Mouse (Mus musculus): Measurements from ENCODE around the gene Gm1604a. TPM values are rescaled to one million over a fixed set of nuclear protein-coding genes. Genes with fewer than 3 reads are reported as not detected.
"Not testable (repeated sequence)": the region's sequence is repeated elsewhere in the genome, so short reads cannot be mapped to it uniquely, and the experiment has no call there.

Gene Gm1604a
- total RNA-seq, 2 experiments from 2014 or later = 0.48 to 0.55 TPM

DNA sequence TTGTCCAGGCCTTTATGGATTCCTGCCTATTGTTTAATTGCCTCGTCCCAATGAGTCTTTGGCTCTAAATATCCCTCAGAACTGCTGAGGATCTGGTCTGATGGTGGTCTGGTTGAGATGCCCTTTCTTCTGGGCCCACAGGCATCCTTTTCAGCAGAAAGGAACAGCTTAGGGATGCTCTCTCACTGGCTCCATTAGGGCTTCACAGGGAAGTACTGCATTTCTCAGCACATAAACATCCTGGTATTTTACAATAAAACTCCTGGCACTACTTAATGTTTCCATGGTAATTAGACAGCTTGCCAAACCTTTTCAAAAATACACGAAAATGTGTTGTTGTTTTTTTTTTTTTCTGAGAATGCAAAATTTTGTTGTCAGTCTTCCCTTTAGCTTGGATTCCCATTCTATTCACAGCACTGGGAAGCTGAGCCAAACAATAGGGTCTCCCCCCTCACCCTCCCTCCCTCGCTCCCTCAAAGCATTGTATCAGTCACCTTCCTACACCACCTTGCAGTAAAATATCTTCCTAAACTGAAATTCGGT is 43.7 kb downstream of the Gm1604a start:
- peak in 1 of 2 experiments; percentile 70 for DNase-seq (ENCODE audit: low spot score in 2 of 2)

DNA sequence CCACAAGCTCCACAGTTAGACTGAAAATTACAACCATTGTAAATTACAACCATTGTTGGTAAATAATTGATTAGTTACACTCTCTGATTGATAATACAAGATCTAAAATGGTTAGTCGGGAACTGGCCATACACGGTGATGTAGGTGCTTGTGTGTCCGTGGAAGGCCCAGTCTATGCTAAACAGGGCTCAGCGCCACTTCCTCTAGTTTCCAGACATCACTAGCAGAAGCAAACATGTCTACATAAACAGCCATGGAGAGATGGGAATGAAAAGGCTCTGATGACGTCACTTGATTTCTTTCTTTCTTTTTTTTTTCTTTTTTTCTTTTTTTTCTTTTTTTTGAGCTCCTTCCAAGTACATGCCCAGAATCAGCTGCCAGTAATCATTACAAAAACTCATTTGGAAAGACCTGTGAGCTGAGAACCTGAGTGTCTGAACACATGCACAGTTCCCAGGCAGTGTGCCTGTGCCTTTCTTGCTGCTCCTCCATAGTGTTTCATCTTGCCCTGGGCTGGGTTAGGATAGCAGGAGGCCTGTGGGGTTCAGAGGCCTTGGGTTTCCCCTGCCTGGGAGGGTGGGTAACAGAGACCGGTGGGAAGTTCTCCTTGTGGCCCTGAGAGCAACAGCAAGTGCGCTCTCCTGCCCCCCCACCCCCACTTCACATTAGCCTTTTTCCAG is 44.3 kb downstream of the Gm1604a start:
- DNase-seq (ENCODE audit: low spot score in 2 of 2) = not testable (repeated sequence)

DNA sequence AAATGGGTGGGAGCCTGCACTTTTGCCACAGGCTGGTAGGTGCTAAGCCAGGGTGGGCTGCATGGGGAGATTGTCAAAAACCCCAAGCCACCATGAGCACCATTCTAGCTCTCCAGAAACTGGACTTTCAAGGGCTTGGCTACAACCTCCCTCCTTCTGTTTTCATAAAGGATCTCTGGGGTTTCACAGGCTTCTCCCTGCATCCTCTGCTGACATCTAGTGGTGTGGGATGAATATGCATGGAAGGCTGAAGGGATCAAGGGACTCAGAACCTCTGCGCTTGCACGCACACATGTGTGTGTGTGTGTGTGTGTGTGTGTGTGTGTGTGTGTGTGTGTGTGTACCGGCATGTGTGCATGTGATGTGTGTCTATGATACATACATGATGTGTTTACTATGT is 49.1 kb downstream of the Gm1604a start:
- peak; percentile 23 to 36 for DNase-seq (ENCODE audit: low spot score in 2 of 2)

DNA sequence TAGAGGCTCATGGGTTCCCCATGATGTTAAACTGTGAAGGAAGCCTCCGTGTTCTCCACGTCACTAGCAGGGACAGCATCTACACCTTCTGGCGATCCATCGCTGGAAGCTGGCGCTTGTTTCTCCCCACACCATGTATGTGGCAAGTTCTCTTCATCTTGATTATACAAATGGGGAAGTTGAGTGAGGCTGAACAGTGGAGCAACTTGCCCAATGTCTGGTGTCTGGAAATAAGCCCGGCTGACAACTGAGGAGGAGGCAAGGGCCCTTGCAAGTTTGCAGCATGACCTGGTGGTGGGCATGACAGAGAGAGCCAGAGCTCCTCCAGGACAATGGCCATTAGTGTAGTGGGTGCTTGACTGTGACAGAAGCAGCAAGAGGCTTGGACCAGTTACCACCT is 50.2 kb downstream of the Gm1604a start:
- DNase-seq (ENCODE audit: low spot score in 2 of 2) = not testable (repeated sequence)

DNA sequence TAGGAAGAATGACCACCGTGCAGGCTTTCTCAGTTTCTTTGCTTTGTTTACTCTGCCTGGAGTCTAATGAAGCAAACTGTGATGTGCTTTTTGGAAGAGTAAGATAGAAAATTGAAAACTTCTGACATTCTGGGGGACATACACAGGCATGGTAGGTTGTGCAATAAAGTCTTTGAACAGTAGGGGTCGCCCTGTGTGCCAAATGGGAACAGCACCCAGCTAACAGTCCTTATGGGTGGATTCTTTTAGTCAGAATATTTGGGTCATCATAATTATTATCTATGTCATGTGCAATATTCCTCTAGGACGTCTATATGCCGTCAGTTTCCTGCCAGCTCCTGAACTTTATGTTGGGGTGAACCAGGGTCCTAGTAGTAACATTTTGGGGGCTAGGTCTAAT is 54.2 kb downstream of the Gm1604a start:
- DNase-seq (ENCODE audit: low spot score in 2 of 2) = peak; percentile 51 to 74

DNA sequence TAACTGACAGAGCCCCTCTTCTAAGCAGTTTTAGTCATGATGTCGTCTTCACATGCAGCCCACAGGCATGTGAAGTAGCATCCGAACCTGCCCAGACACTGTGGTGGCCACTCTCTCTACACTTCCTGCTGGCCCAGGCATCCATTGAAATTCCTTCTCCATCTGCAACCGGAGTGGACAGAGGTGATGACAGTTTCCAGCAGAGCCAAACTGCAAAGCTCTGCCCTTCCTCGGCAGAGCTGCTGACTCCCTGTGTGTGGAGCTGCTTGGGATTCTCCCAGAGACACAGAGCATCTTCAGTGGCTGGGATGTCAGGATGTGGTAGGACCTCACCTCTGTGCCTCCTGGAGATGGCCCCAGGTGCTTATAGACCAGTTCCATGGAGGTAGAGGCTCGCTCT is 59.2 kb downstream of the Gm1604a start:
- not testable (repeated sequence) for DNase-seq (ENCODE audit: low spot score in 2 of 2)

DNA sequence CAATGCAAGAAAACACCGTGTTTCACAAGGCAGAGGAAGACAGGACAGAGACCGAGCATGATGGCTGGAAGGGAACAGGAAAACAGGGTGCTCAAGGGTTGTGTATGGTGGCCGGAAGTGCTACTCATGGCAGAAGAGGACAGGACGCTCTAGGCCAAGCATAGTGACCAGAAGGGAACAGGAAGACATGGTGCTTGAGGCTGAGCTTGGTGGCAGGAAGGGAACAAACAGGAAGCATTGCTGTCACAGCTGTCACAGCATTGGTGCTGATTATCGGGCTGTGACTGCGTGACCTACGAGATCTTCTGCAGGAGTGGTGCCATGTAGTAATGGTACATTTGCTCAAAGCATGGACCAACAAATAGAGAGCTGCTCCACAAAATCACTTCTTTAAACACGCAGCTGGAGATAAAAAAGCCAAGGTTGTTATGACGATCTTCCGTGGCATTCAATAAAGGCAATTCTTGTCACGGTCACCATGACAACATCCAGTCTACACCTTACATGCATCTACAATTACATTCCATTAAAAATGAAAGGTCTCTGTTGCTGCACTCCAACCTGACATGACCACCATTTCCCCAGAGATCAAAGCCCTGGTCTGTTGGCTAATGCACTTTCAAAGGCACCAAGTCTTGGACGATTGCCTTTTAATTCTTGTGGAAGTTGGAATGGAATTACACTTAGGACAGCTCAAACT is 60.3 kb downstream of the Gm1604a start:
- not testable (repeated sequence) for DNase-seq (ENCODE audit: low spot score in 2 of 2)

DNA sequence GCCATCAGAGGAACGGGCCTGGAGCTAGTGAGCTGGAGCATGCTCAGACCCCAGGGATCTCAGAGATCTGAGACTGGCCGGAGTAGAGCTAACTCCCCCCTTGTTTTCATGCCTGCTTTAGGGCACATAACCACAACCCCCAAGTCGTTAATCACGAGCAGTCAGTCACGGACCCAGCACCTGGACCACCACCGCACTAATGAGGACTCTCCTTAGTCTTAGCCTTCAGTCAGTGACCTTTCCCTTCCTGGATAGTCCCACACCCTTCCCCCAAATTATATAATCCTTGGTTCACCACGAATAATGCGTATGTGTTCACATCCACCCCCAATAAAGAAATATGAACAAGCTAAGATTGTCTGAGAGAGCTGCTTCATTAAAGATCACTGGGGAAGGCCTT is 61.5 kb downstream of the Gm1604a start:
- DNase-seq (ENCODE audit: low spot score in 2 of 2) = not testable (repeated sequence)

DNA sequence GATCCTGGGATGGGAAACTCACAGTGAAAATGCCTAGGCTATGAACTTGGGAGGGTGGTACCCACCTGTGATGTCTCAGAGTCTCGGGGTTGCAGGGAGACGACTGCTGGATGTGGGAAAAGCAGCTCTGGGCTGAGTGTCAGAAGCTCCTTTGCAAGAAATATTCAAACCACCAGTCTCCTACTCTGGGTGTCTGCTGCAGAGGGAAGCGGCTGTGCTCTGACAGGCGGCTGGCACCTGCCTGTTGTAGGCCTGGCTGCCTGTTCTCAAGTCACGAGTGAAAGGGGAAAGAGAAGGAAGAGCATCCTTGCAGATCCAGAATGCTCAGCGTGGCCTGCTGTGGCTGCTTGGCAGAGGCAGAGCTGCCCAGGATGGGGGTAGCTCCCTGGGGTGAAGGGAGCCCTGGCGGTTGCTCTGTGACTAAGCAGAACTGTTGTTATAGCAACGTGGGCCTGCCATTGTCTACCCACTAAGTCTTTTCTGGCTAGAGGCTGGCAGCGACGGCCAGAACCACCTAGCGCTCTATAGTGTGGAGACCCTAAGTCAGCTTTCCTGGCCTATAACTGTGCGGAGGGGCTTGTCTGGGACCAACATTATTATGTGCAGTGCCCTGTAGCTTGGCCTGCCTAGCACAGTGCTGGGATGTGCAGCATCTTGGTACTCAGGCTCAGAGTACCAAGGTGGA is 72.6 kb downstream of the Gm1604a start:
- not testable (repeated sequence) for DNase-seq (ENCODE audit: low spot score in 2 of 2)

DNA sequence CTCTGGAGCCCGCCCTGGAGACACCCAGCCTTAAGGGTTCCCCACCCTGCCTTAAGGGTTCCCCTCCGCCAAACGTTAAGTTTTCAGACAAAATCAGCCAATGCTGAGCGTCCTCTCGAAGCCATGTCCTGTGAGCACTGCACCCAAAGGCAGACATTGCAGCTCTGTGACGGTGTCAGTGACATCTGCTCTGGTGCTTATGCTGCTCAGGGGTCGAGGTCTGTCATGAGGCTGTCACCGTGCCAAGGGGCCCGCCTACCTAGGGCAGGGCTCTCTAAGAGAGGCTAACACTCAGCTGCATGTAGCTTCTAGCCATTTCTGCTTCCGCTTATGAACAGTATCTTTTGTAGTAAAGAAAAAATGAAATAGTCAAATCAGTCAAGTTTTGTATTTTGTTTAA is 73.7 kb downstream of the Gm1604a start:
- DNase-seq (ENCODE audit: low spot score in 2 of 2) = not testable (repeated sequence)

DNA sequence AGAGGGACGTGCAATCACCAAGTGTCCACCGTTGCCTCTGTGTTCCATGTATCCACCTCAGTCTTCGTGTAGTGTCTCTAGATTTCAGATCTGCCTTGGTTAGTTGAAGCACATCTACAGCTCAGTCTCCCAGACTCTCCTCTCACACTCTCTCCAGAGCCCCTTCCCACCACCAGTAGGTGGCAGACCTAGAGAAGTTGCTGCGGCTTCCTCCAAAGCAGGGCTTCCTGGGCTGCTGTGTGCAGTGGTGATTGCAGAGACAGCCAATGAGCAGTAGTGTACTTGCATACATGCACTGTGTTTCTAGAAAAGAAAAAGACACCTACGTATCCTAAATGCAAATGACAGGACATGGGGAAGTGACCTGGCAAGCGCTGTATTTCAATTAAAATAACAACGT is 77.6 kb downstream of the Gm1604a start:
- DNase-seq (ENCODE audit: low spot score in 2 of 2) = not testable (repeated sequence)

DNA sequence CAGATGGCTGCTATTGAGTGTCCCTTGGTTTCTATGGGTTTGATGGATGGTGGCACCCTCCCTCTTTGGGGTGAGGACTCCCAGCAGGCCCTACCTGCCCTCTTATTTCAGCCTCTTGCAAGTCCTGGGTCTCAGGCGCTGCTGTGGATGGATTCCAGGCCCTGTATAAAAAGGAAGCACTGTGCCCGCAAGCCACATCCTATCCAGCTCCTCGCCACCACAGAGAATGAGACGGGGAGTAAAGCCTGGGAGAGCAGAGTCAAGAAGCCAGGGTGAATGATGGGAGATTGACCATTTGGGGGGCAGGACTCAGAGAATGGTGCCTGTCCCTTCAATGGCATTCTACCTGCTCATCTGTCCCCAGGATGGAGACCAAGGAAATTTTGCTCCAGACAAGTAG is 86.3 kb downstream of the Gm1604a start:
- DNase-seq (ENCODE audit: low spot score in 2 of 2) = not testable (repeated sequence)

DNA sequence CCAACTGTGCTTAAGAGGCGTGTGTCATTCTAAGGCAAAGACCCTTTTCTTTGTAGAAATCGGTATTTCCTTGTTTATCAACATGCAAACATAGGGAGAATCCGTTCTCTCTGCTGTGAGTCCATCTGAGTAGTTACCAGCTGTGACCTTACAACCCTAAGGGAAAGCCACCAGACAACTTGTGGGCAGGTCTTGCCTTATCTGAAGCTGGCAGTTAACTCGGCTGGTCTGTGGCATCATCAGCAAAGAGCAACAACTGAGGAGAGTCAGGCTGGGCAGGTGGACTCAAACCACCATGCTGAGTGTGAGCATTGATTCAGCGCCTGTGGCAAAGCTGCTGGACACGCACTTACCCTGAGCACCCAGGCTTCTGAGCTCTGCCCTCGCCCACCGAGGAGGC is 90.9 kb downstream of the Gm1604a start:
- DNase-seq (ENCODE audit: low spot score in 2 of 2) = not testable (repeated sequence)

DNA sequence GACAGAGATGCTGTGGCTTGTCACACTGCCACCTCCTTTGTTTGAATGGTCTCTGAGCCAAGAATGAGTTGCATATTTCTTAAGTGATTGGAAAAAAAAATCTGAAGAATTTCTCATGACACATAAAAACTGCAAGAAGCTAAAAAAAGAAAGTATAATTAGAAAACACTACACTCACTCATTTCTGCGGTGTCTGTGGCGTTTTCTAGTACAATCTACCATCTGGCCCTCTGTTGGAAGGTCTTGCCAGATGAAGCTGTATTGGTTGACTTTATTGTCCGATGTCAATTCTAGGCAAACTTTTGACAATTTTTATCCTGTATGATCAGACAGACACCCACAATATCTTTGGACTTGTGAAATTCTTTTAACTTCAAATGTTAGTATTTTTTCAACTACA is 95.5 kb downstream of the Gm1604a start:
- DNase-seq (ENCODE audit: low spot score in 2 of 2) = not testable (repeated sequence)

DNA sequence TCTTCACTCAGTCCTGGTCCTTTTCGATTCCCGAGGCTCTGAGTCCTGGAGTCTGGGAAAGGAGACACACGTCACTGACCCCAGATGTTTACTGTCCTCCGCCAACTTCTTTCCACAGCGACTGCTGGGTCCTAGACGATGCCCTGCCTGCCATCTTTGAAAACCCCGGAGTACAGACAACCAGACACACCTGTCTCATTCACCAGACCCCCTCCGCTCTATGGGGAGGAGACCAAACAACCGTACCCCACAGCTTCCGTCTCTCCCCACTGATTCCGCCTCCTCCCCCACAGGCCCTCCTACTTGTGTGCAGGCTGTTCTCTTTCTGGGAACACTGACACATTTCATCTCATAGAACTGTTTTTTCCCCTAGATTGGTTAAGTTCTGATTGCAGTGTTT is 97.2 kb downstream of the Gm1604a start:
- not testable (repeated sequence) for DNase-seq (ENCODE audit: low spot score in 2 of 2)

DNA sequence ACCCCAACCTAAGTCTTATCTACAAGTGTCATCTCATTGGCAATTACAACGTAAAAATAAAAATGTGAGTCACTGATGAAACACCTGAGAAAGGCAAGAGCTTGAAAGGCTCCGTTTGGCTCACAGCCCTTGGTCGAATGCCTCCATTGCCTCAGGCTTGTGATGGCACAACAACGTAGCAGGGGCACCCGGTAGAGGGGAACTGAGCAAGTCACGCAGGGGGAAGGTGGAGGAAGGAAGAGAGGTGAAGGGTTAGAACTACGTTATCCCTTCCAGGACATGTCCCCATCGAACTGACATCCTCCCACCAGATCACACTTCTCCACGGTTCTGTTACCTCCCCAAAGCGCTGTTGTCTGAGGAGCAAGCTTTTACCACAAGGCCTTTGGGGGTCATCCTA is 101.1 kb downstream of the Gm1604a start:
- DNase-seq (ENCODE audit: low spot score in 2 of 2) = not testable (repeated sequence)

DNA sequence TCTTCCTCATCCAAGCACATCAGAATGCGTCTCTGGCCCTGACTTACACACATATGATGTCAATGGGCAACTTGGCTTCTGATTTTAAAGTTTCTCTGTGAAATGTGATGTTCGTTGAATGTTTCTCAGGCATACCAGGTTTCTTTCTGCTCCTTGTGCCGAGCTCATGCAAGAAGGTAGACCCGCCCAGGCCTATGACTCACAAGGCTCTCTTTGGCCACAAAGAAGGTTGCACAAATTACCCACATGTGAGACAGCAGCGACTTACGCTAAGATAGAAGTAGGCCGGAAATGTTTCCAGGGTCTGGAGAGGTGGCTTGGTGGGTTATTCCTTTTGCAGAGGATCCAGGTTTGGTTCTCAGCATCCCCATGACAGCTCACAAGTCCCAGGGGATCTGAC is 108.6 kb downstream of the Gm1604a start:
- not testable (repeated sequence) for DNase-seq (ENCODE audit: low spot score in 2 of 2)

DNA sequence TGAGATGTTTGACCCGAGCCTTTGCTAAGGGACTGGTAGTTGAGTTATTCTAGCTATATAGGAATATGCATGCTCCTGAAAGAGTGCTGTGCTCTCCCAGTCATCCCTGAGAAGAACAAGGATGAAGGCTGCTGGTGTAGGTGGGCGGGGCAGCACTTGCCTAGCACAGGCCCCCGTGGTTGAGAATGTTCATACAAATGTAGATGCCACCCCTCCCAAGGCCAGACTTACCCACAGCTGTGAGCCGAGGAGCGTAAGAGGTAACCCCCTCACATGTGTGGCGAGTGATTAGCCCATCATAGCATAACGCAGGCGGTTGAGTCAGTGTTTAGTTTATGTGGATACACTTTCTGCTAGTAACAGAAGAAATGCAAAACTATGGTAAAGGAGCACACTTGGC is 109.9 kb downstream of the Gm1604a start:
- not testable (repeated sequence) for DNase-seq (ENCODE audit: low spot score in 2 of 2)
